Mouse (Mus musculus) neural tube, embryonic 12.5 days (tissue): ENCODE measurements at regions not wholly inside any gene's neighbourhood (a gene's known extent, or its start where the extent isn't known, plus 50 kb on each side); places are given as distances from the start of the nearest gene placed in this dataset.

ENCODE experiments used
- ATAC-seq: fragments of 200-750 bp; cut with Nextera tagmentation; 2 replicates; pipeline ENCODE4 v1.8.0; 2017; ENCODE audit warnings: low read depth, mild to moderate bottlenecking, moderate TSS enrichment, moderate library complexity; ENCODE audit not compliant: low FRiP score
- H3K27ac ChIP-seq: fragments of 300-500 bp; sonication (generic); 2 replicates; pipeline ENCODE4 v1.5.1; 2016
- H3K27me3 ChIP-seq: fragments of 300-500 bp; sonication (generic); replicated peaks from 2 replicates; pipeline ENCODE4 v1.6.1; 2016; ENCODE audit warnings: mild to moderate bottlenecking
- H3K36me3 ChIP-seq: fragments of 300-500 bp; sonication (generic); 2 replicates; pipeline ENCODE4 v1.6.1; 2016; ENCODE audit warnings: mild to moderate bottlenecking
- H3K4me1 ChIP-seq: fragments of 300-500 bp; sonication (generic); 2 replicates; pipeline ENCODE4 v1.6.1; 2016
- H3K4me2 ChIP-seq: fragments of 300-500 bp; sonication (generic); replicated peaks from 2 replicates; pipeline ENCODE4 v1.6.1; 2016; ENCODE audit warnings: mild to moderate bottlenecking
- H3K4me3 ChIP-seq: fragments of 300-500 bp; sonication (generic); 2 replicates; pipeline ENCODE4 v1.5.1; 2016
- H3K9ac ChIP-seq: fragments of 300-500 bp; sonication (generic); 2 replicates; pipeline ENCODE4 v1.6.1; 2016; ENCODE audit warnings: mild to moderate bottlenecking
- H3K9me3 ChIP-seq: fragments of 300-500 bp; sonication (generic); 2 replicates; pipeline ENCODE4 v1.6.1; 2016; ENCODE audit warnings: mild to moderate bottlenecking
- WGBS: fragments of 180-500 bp; shearing (Covaris S2); methylation state at CpG from one replicate; pipeline ENCODE4 v1.1.7; 2016; 5-methylcytosine and 5-hydroxymethylcytosine counted together

GRCm38 (mm10) chr3:151910851-151911250 is 73.4 kb upstream of the Ptgfr start:
- Histone ChIP-seq H3K27me3 (no peaks in the 10 kb centered on the region), H3K4me3 (no peak overlapping the region), H3K36me3 (no peaks in the 10 kb centered on the region), H3K27ac (no peak overlapping the region), H3K9me3 (no peaks in the 10 kb centered on the region), H3K9ac (no peak overlapping the region), H3K4me1 (no peaks in the 10 kb centered on the region), H3K4me2 (no peak overlapping the region)
- 89% methylated on average over 2 of the region's 2 CpGs for WGBS
- no peak for ATAC-seq

DNA sequence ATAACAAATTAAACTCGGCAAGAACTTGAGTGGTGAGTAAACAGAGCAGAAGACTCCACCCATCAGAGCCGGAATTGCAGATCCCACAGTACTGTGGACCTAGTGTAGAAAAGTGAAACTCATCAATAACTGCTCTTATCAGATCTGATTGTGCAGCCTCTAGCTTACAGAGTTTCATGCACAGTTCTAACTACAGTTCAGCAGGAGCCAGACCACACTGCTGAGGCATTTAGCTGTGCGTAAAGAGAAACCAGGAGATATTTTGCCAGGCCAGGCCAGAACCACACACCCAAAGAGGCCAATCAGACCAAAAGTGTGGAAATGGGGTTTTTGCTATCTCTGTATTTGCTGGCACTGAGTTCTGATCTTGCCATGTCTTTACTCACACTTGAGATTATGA is 71.9 kb upstream of the Ptgfr start:
- ATAC-seq, result no peak

GRCm38 (mm10) chr3:151908886-151909285 is 71.5 kb upstream of the Ptgfr start:
- Histone ChIP-seq H3K9me3 (no peaks in the 10 kb centered on the region), H3K27ac (no peak overlapping the region), H3K4me2 (no peak overlapping the region), H3K36me3 (no peaks in the 10 kb centered on the region), H3K27me3 (no peaks in the 10 kb centered on the region), H3K9ac (no peak overlapping the region), H3K4me3 (no peak overlapping the region), H3K4me1 (no peaks in the 10 kb centered on the region)
- ATAC-seq, result no peak

More for the DNA sequence above, 71.9 kb upstream of the Ptgfr start:
- Histone ChIP-seq H3K9me3 (no peaks in the 10 kb centered on the region), H3K4me3 (no peak overlapping the region), H3K9ac (no peak overlapping the region), H3K27ac (no peak overlapping the region), H3K27me3 (no peaks in the 10 kb centered on the region), H3K36me3 (no peaks in the 10 kb centered on the region), H3K4me1 (no peaks in the 10 kb centered on the region), H3K4me2 (no peak overlapping the region)
- WGBS, result 88% methylated on average over 3 of the region's 3 CpGs

GRCm38 (mm10) chr3:151905775-151906174 is 68.3 kb upstream of the Ptgfr start:
- Histone ChIP-seq H3K9me3 (no peaks in the 10 kb centered on the region), H3K27ac (no peak overlapping the region), H3K4me2 (no peak overlapping the region), H3K4me1 (no peaks in the 10 kb centered on the region), H3K36me3 (no peaks in the 10 kb centered on the region), H3K27me3 (no peaks in the 10 kb centered on the region), H3K9ac (no peak overlapping the region), H3K4me3 (no peak overlapping the region)
- no peak for ATAC-seq
- 93% methylated on average over 4 of the region's 4 CpGs for WGBS

GRCm38 (mm10) chr3:151903169-151903568 is 65.7 kb upstream of the Ptgfr start:
- Histone ChIP-seq H3K27me3 (no peaks in the 10 kb centered on the region), H3K4me3 (no peak overlapping the region), H3K9me3 (no peaks in the 10 kb centered on the region), H3K4me1 (no peaks in the 10 kb centered on the region), H3K9ac (no peak overlapping the region), H3K4me2 (no peak overlapping the region), H3K27ac (no peak overlapping the region), H3K36me3 (no peaks in the 10 kb centered on the region)
- 90% methylated on average over 2 of the region's 2 CpGs for WGBS
- ATAC-seq, result no peak

DNA sequence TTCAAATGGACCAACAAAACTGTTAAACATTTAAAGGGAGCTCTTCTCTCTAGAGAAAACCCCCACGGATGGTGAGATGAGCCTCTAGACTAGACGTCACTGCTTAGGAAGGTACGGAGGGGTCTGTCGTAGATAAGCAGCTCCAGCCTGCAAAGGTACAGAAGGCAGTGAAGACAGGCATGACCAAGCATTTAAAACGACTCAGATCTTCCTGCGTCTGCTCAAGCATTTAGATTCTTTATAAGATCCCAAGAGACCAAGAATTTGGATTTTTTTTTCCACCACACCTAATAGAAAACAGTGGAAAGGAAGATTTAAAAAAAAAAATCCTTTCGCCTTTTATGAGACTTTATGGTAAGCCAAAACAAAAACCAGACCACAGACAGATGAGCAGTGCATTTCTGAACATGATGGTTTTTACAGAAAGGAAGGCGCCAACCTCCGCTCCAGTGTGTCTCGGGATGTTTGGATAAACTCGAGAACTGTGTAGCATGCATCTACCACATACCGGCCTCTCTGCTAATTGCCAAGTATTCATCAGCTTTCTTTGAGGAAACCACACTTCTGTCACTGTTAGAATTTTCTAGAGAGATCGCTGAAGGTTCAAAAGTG is 64.9 kb upstream of the Ptgfr start:
- H3K4me1 ChIP-seq, result no peaks in the 10 kb centered on the region
- H3K36me3 ChIP-seq, result no peaks in the 10 kb centered on the region
- H3K4me3 ChIP-seq, result no peak overlapping the region
- H3K9ac ChIP-seq, result no peak overlapping the region
- H3K9me3 ChIP-seq, result no peaks in the 10 kb centered on the region
- H3K4me2 ChIP-seq, result no peak overlapping the region
- 77% methylated on average over 13 of the region's 13 CpGs for WGBS
- H3K27me3 ChIP-seq, result no peaks in the 10 kb centered on the region
- H3K27ac ChIP-seq, result no peak overlapping the region
- no peak for ATAC-seq

- Histone ChIP-seq H3K36me3 (no peaks in the 10 kb centered on the region), H3K27me3 (no peaks in the 10 kb centered on the region), H3K9ac (no peak overlapping the region), H3K4me3 (no peak overlapping the region), H3K4me2 (no peak overlapping the region), H3K27ac (no peak overlapping the region), H3K4me1 (no peaks in the 10 kb centered on the region), H3K9me3 (no peaks in the 10 kb centered on the region)
- 86% methylated on average over 6 of the region's 6 CpGs for WGBS
- ATAC-seq, result no peak
Measured at GRCm38 (mm10) chr3:151899676-151900075, 62.2 kb upstream of the Ptgfr start.

- Histone ChIP-seq H3K27me3 (no peaks in the 10 kb centered on the region), H3K36me3 (no peaks in the 10 kb centered on the region), H3K9ac (no peak overlapping the region), H3K4me1 (no peaks in the 10 kb centered on the region), H3K4me3 (no peak overlapping the region), H3K9me3 (no peaks in the 10 kb centered on the region), H3K27ac (no peak overlapping the region), H3K4me2 (no peak overlapping the region)
- WGBS, result 89% methylated on average over 4 of the region's 4 CpGs
- ATAC-seq, result no peak
Measured at GRCm38 (mm10) chr3:151899094-151899493, 61.7 kb upstream of the Ptgfr start.

DNA sequence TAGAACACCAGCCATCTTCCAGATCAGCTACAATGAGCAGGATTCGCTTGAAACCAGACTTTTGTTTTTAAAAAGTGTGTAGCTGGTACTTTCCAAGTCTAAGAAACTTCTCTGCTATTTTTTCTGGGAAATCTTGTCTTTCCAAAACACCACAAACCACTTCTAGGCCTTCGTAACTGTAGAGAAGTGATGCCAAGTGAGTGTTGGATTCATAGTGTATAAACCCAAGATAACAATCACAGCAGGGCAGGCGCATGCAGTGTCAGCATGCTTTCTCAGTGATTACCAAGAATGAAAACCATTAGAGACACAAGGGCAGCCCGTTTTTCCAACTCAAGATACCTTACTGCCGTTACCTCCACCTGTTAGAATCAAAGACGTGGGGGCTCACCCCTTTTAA is 58.9 kb upstream of the Ptgfr start:
- no peak overlapping the region for H3K4me3 ChIP-seq
- H3K27me3 ChIP-seq, result no peaks in the 10 kb centered on the region
- no peaks in the 10 kb centered on the region for H3K9me3 ChIP-seq
- H3K36me3 ChIP-seq, result no peaks in the 10 kb centered on the region
- no peak for ATAC-seq
- WGBS, result 90% methylated on average over 6 of the region's 6 CpGs
- H3K4me2 ChIP-seq, result no peak overlapping the region
- no peak overlapping the region for H3K27ac ChIP-seq
- no peak overlapping the region for H3K9ac ChIP-seq
- no peaks in the 10 kb centered on the region for H3K4me1 ChIP-seq

- no peak overlapping the region for H3K4me3 ChIP-seq
- 64% methylated on average over 3 of the region's 3 CpGs for WGBS
- no peak overlapping the region for H3K27ac ChIP-seq
- ATAC-seq, result no peak
- H3K4me1 ChIP-seq, result no peaks in the 10 kb centered on the region
- H3K27me3 ChIP-seq, result no peaks in the 10 kb centered on the region
- no peaks in the 10 kb centered on the region for H3K36me3 ChIP-seq
- no peaks in the 10 kb centered on the region for H3K9me3 ChIP-seq
- H3K9ac ChIP-seq, result no peak overlapping the region
- H3K4me2 ChIP-seq, result no peak overlapping the region
Measured at GRCm38 (mm10) chr3:151894712-151895111, 57.3 kb upstream of the Ptgfr start.

GRCm38 (mm10) chr3:151893421-151894235 is 56.2 kb upstream of the Ptgfr start:
- Histone ChIP-seq H3K4me1 (no peaks in the 10 kb centered on the region), H3K9ac (no peak overlapping the region), H3K9me3 (no peaks in the 10 kb centered on the region), H3K4me2 (no peak overlapping the region), H3K27me3 (no peaks in the 10 kb centered on the region), H3K36me3 (no peaks in the 10 kb centered on the region), H3K4me3 (no peak overlapping the region), H3K27ac (no peak overlapping the region)
- 84% methylated on average over 11 of the region's 11 CpGs for WGBS
- no peak for ATAC-seq

GRCm38 (mm10) chr3:151891760-151892253 is 54.4 kb upstream of the Ptgfr start:
- Histone ChIP-seq H3K4me1 (no peaks in the 10 kb centered on the region), H3K27ac (no peak overlapping the region), H3K9ac (no peak overlapping the region), H3K36me3 (no peaks in the 10 kb centered on the region), H3K27me3 (no peaks in the 10 kb centered on the region), H3K4me2 (no peak overlapping the region), H3K9me3 (no peaks in the 10 kb centered on the region), H3K4me3 (no peak overlapping the region)
- 20% methylated on average over 6 of the region's 6 CpGs for WGBS
- 0 out of 2 replicates have a peak, but pooled peaks have one; percentile 43 for ATAC-seq

DNA sequence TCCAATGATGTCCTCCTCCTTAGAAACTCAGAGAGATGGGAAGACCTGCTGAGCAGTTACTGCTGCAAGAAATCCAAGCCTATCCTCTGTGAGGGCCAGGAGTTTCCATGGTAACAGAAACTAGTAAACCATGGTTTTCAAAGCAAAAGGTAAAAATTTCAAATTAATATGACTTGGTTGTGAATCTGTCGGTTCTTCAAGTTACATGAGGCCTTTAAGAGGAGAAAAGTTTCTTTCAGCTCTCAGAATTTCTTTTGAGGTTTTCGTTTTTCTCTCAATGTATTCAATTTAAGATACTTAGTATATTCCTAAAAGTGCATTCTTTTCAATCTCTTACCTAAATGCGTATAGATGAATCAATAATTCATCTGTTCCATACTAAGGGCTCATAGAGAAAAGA is 53.9 kb upstream of the Ptgfr start:
- no peak overlapping the region for H3K9ac ChIP-seq
- no peaks in the 10 kb centered on the region for H3K9me3 ChIP-seq
- no peak overlapping the region for H3K4me2 ChIP-seq
- 67% methylated on average over 3 of the region's 3 CpGs for WGBS
- no peaks in the 10 kb centered on the region for H3K36me3 ChIP-seq
- no peak for ATAC-seq
- H3K27me3 ChIP-seq, result no peaks in the 10 kb centered on the region
- H3K4me3 ChIP-seq, result no peak overlapping the region
- H3K4me1 ChIP-seq, result no peaks in the 10 kb centered on the region
- H3K27ac ChIP-seq, result no peak overlapping the region
